Mouse (Mus musculus) midbrain, embryonic 15.5 days (tissue): Measurements from ENCODE around the gene Qtrt2. TPM values are rescaled to one million over a fixed set of nuclear protein-coding genes. Genes with fewer than 3 reads are reported as not detected.

ENCODE experiments used
- ATAC-seq: fragments of 200-750 bp; cut with Nextera tagmentation; replicated peaks from 2 replicates; pipeline ENCODE4 v1.8.0; 2017; ENCODE audit warnings: moderate TSS enrichment
- H3K27ac ChIP-seq: fragments of 300-500 bp; sonication (generic); 2 replicates; pipeline ENCODE4 v1.5.1; 2015; ENCODE audit warnings: mild to moderate bottlenecking, inconsistent platforms
- H3K27me3 ChIP-seq: fragments of 300-500 bp; sonication (generic); replicated peaks from 2 replicates; pipeline ENCODE4 v1.6.1; 2015; ENCODE audit warnings: inconsistent platforms
- H3K36me3 ChIP-seq: fragments of 300-500 bp; sonication (generic); replicated peaks from 2 replicates; pipeline ENCODE4 v1.6.1; 2015; ENCODE audit warnings: inconsistent platforms
- H3K4me1 ChIP-seq: fragments of 300-500 bp; sonication (generic); 2 replicates; pipeline ENCODE4 v1.6.1; 2015; ENCODE audit warnings: inconsistent platforms
- H3K4me2 ChIP-seq: fragments of 300-500 bp; sonication (generic); 2 replicates; pipeline ENCODE4 v1.6.1; 2015; ENCODE audit warnings: inconsistent platforms, mild to moderate bottlenecking, moderate library complexity
- H3K4me3 ChIP-seq: fragments of 300-500 bp; sonication (generic); 2 replicates; pipeline ENCODE4 v1.5.1; 2015; ENCODE audit warnings: mild to moderate bottlenecking, inconsistent platforms
- H3K9ac ChIP-seq: fragments of 300-500 bp; sonication (generic); 2 replicates; pipeline ENCODE4 v1.6.1; 2015; ENCODE audit warnings: mild to moderate bottlenecking, inconsistent platforms
- H3K9me3 ChIP-seq: fragments of 300-500 bp; sonication (generic); 2 replicates; pipeline ENCODE4 v1.6.1; 2016; ENCODE audit warnings: inconsistent platforms
- WGBS: fragments of 180-500 bp; shearing (Covaris S2); methylation state at CpG from one replicate; pipeline ENCODE4 v1.1.7; 2015; ENCODE audit warnings: mixed read lengths; 5-methylcytosine and 5-hydroxymethylcytosine counted together
- polyA plus RNA-seq: library from polyadenylated mRNA; unstranded; fragments of >200 nt; fragmentation: Nextera tagmentation; extraction: Ambion mirVana; gene quantifications from 2 replicates; pipeline ENCODE4 v1.2.1, GENCODE M21; 2015

Qtrt2 gene
- polyA plus RNA-seq, 1 experiment from 2014 or later, result 17.2 TPM

DNA sequence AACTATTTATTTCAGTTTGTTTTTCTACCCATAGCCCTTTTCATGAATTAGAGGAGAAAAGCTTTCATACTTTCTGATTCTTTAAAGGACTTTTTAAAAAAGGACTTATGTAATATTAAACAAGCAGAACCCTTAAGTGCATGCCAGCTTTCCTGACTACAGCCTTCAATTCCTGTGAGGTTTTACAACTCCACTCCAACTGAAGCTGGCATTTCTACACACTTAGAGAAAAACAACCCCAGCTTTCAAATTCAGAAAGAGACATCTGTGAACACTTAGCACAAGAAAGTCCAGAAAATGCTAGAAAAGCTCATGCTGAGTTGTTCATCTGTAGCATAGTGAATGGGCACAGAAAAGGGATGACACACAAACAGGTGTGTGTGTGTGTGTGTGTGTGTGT is 56.8 kb downstream of the Qtrt2 start:
- Histone ChIP-seq H3K27me3 (no peaks in the 10 kb centered on the region), H3K36me3 (0 out of 2 replicates have a peak, but pooled peaks cover 7% of the 10 kb centered on the region), H3K4me2 (no peak overlapping the region), H3K9me3 (no peaks in the 10 kb centered on the region), H3K4me3 (no peak overlapping the region), H3K4me1 (no peaks in the 10 kb centered on the region), H3K9ac (no peak overlapping the region), H3K27ac (no peak overlapping the region)
- ATAC-seq, result no peak

GRCm38 (mm10) chr16:43860624-43861023 is 66.0 kb downstream of the Qtrt2 start:
- WGBS, result 82% methylated on average over 6 of the region's 6 CpGs
- Histone ChIP-seq H3K9ac (no peak overlapping the region), H3K36me3 (peaks cover 16% of the 10 kb centered on the region; the same call in 1 of the 2 replicates), H3K27me3 (no peaks in the 10 kb centered on the region), H3K9me3 (no peaks in the 10 kb centered on the region), H3K4me1 (no peaks in the 10 kb centered on the region), H3K4me3 (no peak overlapping the region), H3K27ac (no peak overlapping the region), H3K4me2 (no peak overlapping the region)
- ATAC-seq, result no peak

DNA sequence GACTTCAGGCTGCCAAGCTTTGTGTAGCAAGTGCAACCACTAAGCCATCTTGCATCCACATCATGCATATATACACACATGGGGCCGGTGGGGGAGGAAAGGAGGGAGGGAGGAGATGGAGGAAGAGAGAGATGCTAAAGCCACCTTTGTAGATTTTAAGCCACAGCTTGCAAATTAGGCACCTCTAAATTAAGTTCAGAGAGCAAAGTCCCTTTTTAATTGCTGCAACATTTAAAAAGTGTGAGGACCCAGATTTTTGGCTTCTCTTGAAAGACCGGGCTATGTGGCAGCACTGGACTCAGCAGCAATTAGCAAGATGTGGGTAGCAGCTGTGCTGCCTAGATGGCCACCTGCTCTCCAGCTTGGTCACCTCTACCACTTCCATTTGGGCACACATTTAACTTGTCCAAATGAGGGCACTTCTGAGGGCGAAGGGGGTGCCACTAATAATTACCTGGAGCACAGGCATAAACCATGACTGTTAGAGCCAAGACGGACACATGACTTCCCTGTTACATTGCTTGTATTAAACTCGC is 67.6 kb downstream of the Qtrt2 start:
- H3K9me3 ChIP-seq, result no peaks in the 10 kb centered on the region
- peaks cover 12% of the 10 kb centered on the region; the same call in 1 of the 2 replicates for H3K36me3 ChIP-seq
- H3K4me1 ChIP-seq, result no peaks in the 10 kb centered on the region
- ATAC-seq, result no peak
- H3K4me2 ChIP-seq, result no peak overlapping the region
- H3K27ac ChIP-seq, result no peak overlapping the region
- no peak overlapping the region for H3K4me3 ChIP-seq
- H3K9ac ChIP-seq, result no peak overlapping the region
- H3K27me3 ChIP-seq, result no peaks in the 10 kb centered on the region
- 85% methylated on average over 5 of the region's 5 CpGs for WGBS

DNA sequence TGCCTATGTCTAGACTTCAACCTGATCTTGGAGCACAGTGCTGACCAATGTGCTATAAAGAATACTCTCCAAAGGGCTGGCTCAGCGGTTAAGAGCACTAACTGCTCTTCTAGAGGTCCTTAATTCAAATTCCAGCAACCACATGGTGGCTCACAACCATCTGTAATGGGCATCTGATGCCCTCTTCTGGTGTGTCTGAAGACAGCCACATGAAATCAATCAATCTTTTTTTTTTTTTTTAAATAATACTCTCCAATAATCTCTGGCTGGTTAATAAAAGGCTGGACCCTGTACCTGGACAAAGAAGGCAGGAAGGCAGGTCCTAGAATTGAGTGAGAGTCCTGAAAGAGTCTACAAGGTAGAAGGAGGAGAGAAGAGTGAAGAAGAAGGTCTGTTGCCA is 76.8 kb downstream of the Qtrt2 start:
- H3K36me3 ChIP-seq, result no peaks in the 10 kb centered on the region
- H3K4me3 ChIP-seq, result no peak overlapping the region
- no peak overlapping the region for H3K9ac ChIP-seq
- H3K4me1 ChIP-seq, result no peaks in the 10 kb centered on the region
- H3K4me2 ChIP-seq, result no peak overlapping the region
- H3K9me3 ChIP-seq, result no peaks in the 10 kb centered on the region
- H3K27ac ChIP-seq, result no peak overlapping the region
- WGBS, result 58% methylated on average over 1 of the region's 1 CpGs
- no peak for ATAC-seq
- no peaks in the 10 kb centered on the region for H3K27me3 ChIP-seq

GRCm38 (mm10) chr16:43841236-43841635 is 85.4 kb downstream of the Qtrt2 start:
- ATAC-seq, result no peak
- Histone ChIP-seq H3K9me3 (no peaks in the 10 kb centered on the region), H3K36me3 (no peaks in the 10 kb centered on the region), H3K9ac (no peak overlapping the region), H3K4me3 (no peak overlapping the region), H3K27me3 (no peaks in the 10 kb centered on the region), H3K27ac (no peak overlapping the region), H3K4me2 (no peak overlapping the region), H3K4me1 (no peaks in the 10 kb centered on the region)
- WGBS, result 85% methylated on average over 1 of the region's 1 CpGs

GRCm38 (mm10) chr16:43831957-43832356 is 94.7 kb downstream of the Qtrt2 start:
- Histone ChIP-seq H3K4me3 (no peak overlapping the region), H3K27me3 (no peaks in the 10 kb centered on the region), H3K27ac (no peak overlapping the region), H3K9ac (no peak overlapping the region), H3K36me3 (no peaks in the 10 kb centered on the region), H3K4me1 (no peaks in the 10 kb centered on the region), H3K4me2 (no peak overlapping the region), H3K9me3 (no peaks in the 10 kb centered on the region)
- 94% methylated on average over 2 of the region's 2 CpGs for WGBS
- no peak for ATAC-seq

DNA sequence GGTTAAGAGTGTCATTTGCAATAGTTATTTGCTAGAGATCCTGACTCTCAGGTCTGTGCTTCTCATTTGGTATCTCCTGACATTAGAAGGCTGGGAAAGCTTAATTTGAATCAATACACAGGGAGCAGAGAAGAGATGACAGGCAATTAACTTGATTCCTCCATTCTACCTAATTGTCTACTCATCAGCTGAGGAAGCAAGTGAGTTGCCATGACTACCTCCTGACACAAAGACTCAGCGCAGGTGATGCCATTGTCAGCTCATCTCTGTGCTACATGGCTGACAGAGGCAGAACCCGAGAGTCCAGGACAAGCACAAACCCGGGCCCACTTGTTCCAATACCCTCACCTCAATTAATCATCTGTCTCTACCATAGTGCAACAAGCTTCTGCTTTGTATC is 99.1 kb downstream of the Qtrt2 start:
- H3K4me3 ChIP-seq, result no peak overlapping the region
- H3K9ac ChIP-seq, result no peak overlapping the region
- H3K4me2 ChIP-seq, result no peak overlapping the region
- WGBS, result 64% methylated on average over 3 of the region's 3 CpGs
- no peaks in the 10 kb centered on the region for H3K4me1 ChIP-seq
- H3K27ac ChIP-seq, result no peak overlapping the region
- ATAC-seq, result 0 out of 2 replicates have a peak, but pooled peaks have one; percentile 33
- H3K27me3 ChIP-seq, result no peaks in the 10 kb centered on the region
- no peaks in the 10 kb centered on the region for H3K9me3 ChIP-seq
- H3K36me3 ChIP-seq, result no peaks in the 10 kb centered on the region

GRCm38 (mm10) chr16:43818404-43818803 is 108.2 kb downstream of the Qtrt2 start:
- Histone ChIP-seq H3K4me1 (no peaks in the 10 kb centered on the region), H3K4me2 (no peak overlapping the region), H3K9me3 (no peaks in the 10 kb centered on the region), H3K27ac (no peak overlapping the region), H3K36me3 (no peaks in the 10 kb centered on the region), H3K4me3 (no peak overlapping the region), H3K9ac (no peak overlapping the region), H3K27me3 (no peaks in the 10 kb centered on the region)
- no peak for ATAC-seq
- WGBS, result 94% methylated on average over 6 of the region's 6 CpGs

GRCm38 (mm10) chr16:43816321-43816720 is 110.3 kb downstream of the Qtrt2 start:
- no peak for ATAC-seq
- WGBS, result 69% methylated on average over 5 of the region's 5 CpGs
- H3K4me2 ChIP-seq, result no peak overlapping the region
- no peak overlapping the region for H3K9ac ChIP-seq
- H3K4me3 ChIP-seq, result no peak overlapping the region
- H3K9me3 ChIP-seq, result no peaks in the 10 kb centered on the region
- no peaks in the 10 kb centered on the region for H3K36me3 ChIP-seq
- no peak overlapping the region for H3K27ac ChIP-seq
- no peaks in the 10 kb centered on the region for H3K4me1 ChIP-seq
- no peaks in the 10 kb centered on the region for H3K27me3 ChIP-seq

DNA sequence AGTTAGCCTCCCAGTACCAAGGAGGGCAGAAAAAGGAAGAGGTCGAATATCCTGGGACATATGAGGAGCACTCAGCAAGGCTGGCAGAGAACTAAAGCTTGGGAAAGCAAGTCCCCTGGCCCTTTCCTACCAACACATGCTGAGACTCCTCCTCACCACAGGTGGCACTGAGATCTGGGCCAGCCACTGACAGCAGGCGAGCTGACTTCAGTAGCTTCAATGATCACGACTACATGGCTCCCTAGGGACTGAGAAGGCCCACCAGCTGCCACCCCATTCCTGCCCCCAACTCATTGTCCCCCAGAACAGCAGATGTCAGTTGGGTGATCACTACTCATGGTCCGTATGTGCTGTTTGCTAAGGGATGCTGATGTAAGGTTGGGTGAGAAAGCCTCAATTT is 112.0 kb downstream of the Qtrt2 start:
- Histone ChIP-seq H3K27ac (no peak overlapping the region), H3K4me2 (no peak overlapping the region), H3K4me3 (no peak overlapping the region), H3K36me3 (no peaks in the 10 kb centered on the region), H3K4me1 (no peaks in the 10 kb centered on the region), H3K9ac (no peak overlapping the region), H3K27me3 (no peaks in the 10 kb centered on the region), H3K9me3 (no peaks in the 10 kb centered on the region)
- ATAC-seq, result no peak
- WGBS, result 58% methylated on average over 4 of the region's 4 CpGs

Other genes starting within 250 kb of the Qtrt2 start
- not detected in 2 replicates for gene Drd3, start 172.8 kb downstream of the Qtrt2 start, polyA plus RNA-seq
- 7.7 and 8.0 TPM in 2 replicates for gene Ccdc191, start 37.0 kb downstream of the Qtrt2 start, polyA plus RNA-seq
- 3.3 and 3.7 TPM in 2 replicates for gene Zdhhc23, start 53.0 kb upstream of the Qtrt2 start, polyA plus RNA-seq
- 2.5 and 3.0 TPM in 2 replicates for gene Gramd1c, start 136.5 kb upstream of the Qtrt2 start, polyA plus RNA-seq
- gene Atp6v1a, start 212.9 kb upstream of the Qtrt2 start, polyA plus RNA-seq, result 128 and 133 TPM in 2 replicates
- gene Naa50, start 213.0 kb upstream of the Qtrt2 start, polyA plus RNA-seq, result 58.6 and 60.8 TPM in 2 replicates
- gene Usf3, start 246.4 kb upstream of the Qtrt2 start, polyA plus RNA-seq, result 2.8 and 2.9 TPM in 2 replicates